Mouse (Mus musculus) gastrocnemius, adult 2 months (tissue): ENCODE measurements at regions not wholly inside any gene's neighbourhood (a gene's known extent, or its start where the extent isn't known, plus 50 kb on each side); places are given as distances from the start of the nearest gene placed in this dataset.

Source experiments
- DNase-seq: peaks from one replicate; pipeline ENCODE4 v3.0.0; 2022
- H3K27ac ChIP-seq: fragments of 200-600 bp; 2 replicates; pipeline ENCODE4 v1.8.1; 2022; ENCODE audit warnings: mild to moderate bottlenecking
- H3K4me3 ChIP-seq: fragments of 200-600 bp; 2 replicates; pipeline ENCODE4 v1.8.1; 2022; ENCODE audit warnings: mild to moderate bottlenecking, moderate library complexity
- CTCF ChIP-seq: fragments of 200-600 bp; IDR thresholded peaks from 2 replicates; pipeline ENCODE4 v1.8.1; 2022; ENCODE audit warnings: antibody characterized with exemption, mild to moderate bottlenecking, moderate library complexity
- intact Hi-C: fragments of 180-260 bp; cut with DNase I; formaldehyde crosslinking; loops from one replicate; pipeline ENCODE4 v1.15.1; 2025

DNA sequence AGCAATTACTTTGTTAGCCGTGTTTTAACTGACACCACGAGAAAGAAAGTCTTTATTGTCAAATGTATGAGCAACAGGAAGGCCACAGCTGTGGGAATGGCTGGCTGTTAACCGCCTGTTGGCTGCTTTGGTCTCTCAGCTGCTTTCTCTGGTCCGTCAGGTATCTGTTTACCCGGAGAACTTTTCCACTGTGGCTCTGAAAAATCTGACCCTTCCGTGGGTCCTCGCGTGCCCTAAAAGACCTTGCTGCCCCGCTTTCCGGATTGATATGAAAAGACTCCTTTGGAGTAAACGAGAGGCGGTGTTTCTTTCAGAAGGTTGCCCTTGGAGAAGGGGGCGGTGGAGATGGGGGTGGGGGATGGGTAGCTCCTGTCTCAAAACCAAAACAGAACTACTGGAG, 75.9 kb downstream of the Sox14 start:
- TF ChIP-seq CTCF, result no peak
- intact Hi-C loops, result no loop called here
- Histone ChIP-seq H3K4me3 (peak overlapping the region; percentile 57), H3K27ac (no peak overlapping the region)
- DNase-seq, result no peak

DNA sequence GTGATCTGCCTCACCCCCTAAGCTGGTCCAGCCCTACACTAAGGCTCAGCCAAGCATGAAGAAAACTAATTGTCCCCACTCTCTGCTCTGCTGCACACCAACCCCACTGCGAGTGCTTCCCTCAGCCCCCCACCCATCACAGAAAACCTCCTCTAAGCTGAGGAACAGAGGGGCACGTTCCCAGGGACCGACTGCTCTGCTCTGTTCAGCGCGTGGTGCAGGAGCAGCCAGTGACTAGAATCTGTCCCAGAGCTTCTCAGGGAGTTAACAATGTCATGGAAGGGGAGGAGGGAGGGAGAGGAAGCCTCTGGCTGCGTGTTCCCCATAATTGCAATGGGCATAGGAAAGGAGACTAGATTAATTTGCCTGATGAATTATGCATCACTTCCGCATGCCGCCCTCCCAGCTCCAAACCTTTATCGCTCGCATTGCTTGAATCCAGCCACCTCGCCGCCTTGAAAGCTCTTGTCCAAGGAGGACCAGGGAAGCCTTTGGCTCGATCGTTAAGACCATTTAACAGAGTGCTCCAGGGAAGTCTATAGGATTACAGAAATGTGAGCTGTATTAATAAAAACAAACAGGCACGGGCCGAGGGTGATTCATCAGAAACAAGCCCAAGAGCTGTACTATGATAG, 76.5 kb downstream of the Sox14 start:
- no peak for TF ChIP-seq CTCF
- Histone ChIP-seq H3K27ac (no peak overlapping the region), H3K4me3 (peak overlapping the region; percentile 57)
- intact Hi-C loops, result no loop called here
- DNase-seq, result no peak

DNA sequence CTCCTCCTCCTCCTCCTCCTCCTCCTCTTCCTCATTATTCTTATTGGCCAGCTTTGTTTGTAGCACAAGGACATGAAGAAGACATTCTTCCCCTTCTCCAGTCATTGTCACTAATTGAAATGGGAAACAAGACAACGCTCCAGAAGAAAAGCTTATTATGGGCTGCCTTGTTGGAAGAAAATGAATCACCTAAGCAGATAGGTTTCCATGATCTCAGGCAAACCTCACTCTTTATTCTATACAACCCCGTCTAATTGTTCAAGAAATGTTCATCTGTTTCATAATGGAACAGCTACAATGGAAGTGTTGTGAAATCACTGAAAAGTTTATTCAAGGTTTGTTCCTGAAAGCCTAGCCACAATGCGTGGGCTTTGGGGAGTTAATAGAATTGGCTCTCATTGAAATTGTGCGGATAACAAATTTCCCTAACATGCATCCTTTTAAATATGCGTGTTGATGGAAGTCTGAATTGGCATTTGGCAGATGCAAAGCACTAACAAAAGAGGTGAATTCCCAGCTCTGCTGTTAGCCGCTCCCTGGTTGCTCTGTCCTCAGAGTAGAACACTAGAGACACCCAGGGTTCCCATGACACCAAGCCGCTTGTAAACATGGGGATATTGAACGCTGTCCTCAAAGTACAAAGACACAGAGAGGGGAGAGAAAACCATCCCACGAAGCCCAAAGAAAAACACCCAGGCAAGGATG, 78.8 kb downstream of the Sox14 start:
- no peak for DNase-seq
- H3K4me3 ChIP-seq, result no peak overlapping the region
- H3K27ac ChIP-seq, result no peak overlapping the region
- intact Hi-C loops, result no loop called here
- TF ChIP-seq CTCF, result no peak

DNA sequence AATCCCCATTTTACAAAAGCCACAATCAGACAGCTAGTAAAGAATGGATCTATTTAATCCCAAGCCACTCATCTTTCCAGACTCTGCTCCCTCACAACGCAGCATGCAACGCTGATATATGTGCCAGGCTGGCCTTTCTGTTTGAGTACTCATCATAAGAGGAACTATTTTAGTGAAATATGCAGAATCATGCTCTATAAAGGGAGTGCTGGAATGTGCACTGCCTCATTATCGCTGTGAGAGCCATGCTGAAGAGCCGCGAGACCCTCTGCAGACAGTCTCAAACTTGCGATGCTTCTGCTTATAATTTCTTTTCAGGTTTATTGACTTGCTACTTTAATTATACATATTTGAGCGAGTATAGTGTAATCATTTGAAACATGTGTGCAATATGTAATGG, 75.6 kb upstream of the Cldn18 start:
- H3K27ac ChIP-seq, result no peak overlapping the region
- DNase-seq, result no peak
- H3K4me3 ChIP-seq, result no peak overlapping the region
- intact Hi-C loops, result no loop called here
- no peak for TF ChIP-seq CTCF

DNA sequence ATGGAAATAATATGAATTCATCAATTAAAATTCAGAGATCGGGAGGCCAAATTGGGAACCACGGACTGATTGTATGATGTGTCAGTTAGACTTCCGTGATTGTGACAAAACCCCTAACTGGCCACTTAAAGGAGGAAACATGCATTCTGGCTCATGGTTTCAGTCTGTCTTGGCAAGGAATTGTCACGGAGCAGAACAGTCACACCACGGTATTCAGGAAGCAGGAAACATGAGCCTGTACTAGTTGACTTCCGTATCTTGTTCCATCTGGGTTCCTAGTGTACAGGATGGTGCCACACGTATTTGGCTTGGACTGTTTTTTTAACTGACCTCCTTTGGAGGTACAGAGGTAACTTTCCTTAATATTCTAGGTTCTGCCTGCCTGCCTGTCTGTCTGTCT, 69.8 kb upstream of the Cldn18 start:
- no peak overlapping the region for H3K4me3 ChIP-seq
- intact Hi-C loops, result no loop called here
- DNase-seq, result no peak
- no peak overlapping the region for H3K27ac ChIP-seq
- TF ChIP-seq CTCF, result no peak

DNA sequence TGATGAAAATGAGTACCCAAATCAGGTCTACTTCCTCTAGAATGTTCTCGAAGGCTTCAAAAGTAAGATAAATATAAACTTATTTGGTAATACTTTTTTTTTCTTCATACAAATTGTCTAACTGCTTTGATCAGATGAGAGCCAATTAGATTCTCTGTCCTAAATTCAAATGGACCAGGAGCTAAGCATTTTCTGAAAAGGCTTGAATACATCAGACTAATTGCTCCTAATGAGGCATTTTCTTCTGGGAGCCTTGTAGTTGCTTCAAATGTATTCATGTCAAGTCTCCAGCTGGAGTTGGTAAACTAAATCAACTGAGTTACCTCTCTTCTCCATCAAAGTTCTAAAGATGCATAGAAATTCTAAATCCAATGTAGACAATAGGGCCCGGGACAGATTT, 66.1 kb upstream of the Cldn18 start:
- no peak for DNase-seq
- intact Hi-C loops, result no loop called here
- no peak for TF ChIP-seq CTCF
- no peak overlapping the region for H3K4me3 ChIP-seq
- no peak overlapping the region for H3K27ac ChIP-seq

DNA sequence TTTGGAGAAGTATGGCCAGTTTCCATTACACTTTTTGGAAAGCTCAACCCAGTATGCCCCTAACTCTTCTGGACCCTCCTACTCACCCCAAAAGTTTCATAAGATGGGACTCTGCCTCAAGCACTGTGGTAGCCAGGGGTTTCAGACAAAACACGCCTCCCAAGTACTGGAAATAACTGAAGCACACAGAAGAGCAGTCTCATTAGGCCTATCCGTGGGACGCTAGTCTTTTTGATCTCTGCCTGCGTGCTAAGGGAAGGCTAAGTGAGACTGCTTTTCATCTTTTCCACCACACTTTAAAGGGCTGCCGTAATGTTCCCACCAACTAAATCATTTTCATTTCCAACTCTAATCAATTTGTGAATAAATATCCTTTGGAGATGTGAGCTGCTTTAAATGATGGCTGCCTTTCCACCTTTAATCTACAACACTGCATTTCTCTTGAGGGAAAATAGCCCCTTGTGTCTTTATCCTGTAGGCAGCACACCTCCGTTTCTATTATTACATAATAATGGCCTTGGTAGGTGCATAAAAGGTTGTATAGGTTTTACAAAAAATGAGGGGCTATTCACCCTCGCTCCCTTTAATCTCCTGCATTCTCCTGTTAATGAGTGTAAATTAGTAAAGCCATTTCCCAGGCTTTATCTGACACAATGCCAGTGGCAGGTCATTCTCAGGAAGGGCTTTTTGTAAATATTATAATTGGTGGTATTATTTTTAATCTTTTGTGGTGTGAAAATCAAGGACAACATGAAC, 65.5 kb upstream of the Cldn18 start:
- intact Hi-C loops, result no loop called here
- no peak for DNase-seq
- H3K27ac ChIP-seq, result no peak overlapping the region
- H3K4me3 ChIP-seq, result no peak overlapping the region
- TF ChIP-seq CTCF, result no peak

DNA sequence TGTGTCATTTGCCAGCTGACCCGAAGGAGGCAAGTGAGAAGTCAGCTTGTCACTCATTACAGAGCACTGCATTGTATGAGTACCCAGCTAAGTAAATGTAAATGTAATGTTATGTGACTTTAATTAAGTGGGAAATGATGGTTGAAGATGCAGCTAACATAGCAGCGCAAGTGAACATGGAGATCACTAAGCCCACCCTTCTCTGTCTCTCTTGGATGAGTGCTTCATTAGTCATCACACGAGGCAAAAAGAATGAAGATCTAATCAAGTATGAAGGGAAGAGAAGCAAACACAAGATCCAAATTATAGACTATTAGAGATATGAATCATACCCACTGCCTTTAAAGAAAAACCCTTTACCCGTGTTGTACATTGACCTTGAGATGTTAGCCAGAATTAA, 61.8 kb upstream of the Cldn18 start:
- no peak overlapping the region for H3K27ac ChIP-seq
- no peak overlapping the region for H3K4me3 ChIP-seq
- no peak for DNase-seq
- no peak for TF ChIP-seq CTCF
- intact Hi-C loops, result no loop called here

DNA sequence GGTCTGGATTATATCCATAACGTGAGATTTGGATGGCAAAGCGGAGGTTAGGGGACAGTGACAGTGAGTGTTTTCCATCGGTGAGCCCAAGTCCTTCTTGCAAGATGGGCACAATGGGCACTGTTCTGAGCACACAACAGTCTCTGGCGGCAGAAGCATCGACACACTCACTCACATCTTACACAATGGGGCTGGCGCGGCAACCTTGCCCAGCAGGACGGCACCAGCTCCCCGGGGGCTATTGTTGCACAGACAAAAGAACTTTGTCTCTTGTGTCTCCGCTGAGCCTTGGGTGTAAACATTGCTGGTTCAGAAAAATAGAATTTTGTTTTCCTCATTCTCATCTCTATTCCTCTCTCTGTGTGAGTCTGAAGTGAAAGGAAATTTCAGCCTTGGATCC, 53.6 kb upstream of the Cldn18 start:
- no peak for TF ChIP-seq CTCF
- Histone ChIP-seq H3K27ac (no peak overlapping the region), H3K4me3 (no peak overlapping the region)
- intact Hi-C loops, result no loop called here
- no peak for DNase-seq
